Mouse (Mus musculus) ES-E14 (cell line): ENCODE data around the gene Smyd3.

Source experiments
- CHD2 ChIP-seq: IDR thresholded peaks from 2 replicates; pipeline ENCODE4 v1.6.1; 2014; ENCODE audit warnings: mild to moderate bottlenecking, low read depth, low read length, inconsistent platforms
- MAFK ChIP-seq: IDR thresholded peaks from 2 replicates; pipeline ENCODE4 v1.6.1; 2014; ENCODE audit warnings: mild to moderate bottlenecking, low read depth, low read length, inconsistent platforms; ENCODE audit not compliant: insufficient read depth
- ZC3H11A ChIP-seq: IDR thresholded peaks from 2 replicates; pipeline ENCODE4 v1.6.1; 2012; ENCODE audit warnings: low read depth, mild to moderate bottlenecking, inconsistent platforms, low read length, borderline replicate concordance
- ZNF384 ChIP-seq: IDR thresholded peaks from 2 replicates; pipeline ENCODE4 v1.6.1; 2012; ENCODE audit warnings: low read depth, low read length, inconsistent platforms

DNA sequence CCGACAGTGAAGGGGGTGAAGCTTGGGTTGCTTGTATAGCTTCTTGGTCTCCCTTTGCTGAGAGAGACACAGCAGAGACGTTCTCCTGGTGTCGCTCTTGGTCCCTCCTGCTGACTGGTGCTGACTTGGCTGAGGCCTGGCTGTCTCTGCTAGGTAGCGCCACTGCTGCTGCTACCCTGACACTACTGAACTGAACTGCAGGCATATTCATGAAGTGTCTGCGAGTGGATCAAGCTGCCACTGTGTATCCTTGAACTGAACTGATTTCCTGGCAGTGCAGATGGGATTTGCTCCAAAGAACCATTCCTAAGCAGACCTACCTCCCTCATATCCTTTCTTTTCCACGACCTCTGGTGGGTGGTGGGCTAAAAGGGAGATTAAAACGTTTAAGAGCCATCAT, 523.6 kb downstream of the Smyd3 start:
- TF ChIP-seq CHD2, result no peak
- no peak for TF ChIP-seq ZNF384
- no peak for TF ChIP-seq MAFK
- no peak for TF ChIP-seq ZC3H11A
